Comparison of ENCODE assay signal across 7 mouse cellular contexts in genomic region chr5:124111742-124112497, GRCm38 (mm10). TPM values are rescaled to one million over a fixed set of nuclear protein-coding genes. Genes with fewer than 3 reads are reported as not detected.
DNase-seq lines count a peak whose midpoint lies in the region; ATAC-seq and TF ChIP-seq lines count a peak whose summit lies in the region.

Ogfod2 (plus strand) TSS chr5:124112297.

- no peaks in the 10 kb centered on the region for H3K27me3 ChIP-seq in embryonic facial prominence, embryonic 10.5 days (replicated peaks; ENCODE audit: low read depth, poor library complexity, severe bottlenecking)
- H3K27me3 ChIP-seq in intestine, postnatal 0 days (replicated peaks; ENCODE audit: control insufficient read depth, insufficient read depth, low read length): no peaks in the 10 kb centered on the region
- H3K27me3 ChIP-seq in midbrain, embryonic 12.5 days: no peaks in the 10 kb centered on the region
- no peaks in the 10 kb centered on the region for H3K27me3 ChIP-seq in small intestine, adult 2 months (ENCODE audit: control insufficient read depth, insufficient read depth, low read length)

- H3K27ac ChIP-seq in embryonic facial prominence, embryonic 10.5 days (replicated peaks): peak within 1 kb of the TSS; percentile 92
- H3K27ac ChIP-seq in intestine, postnatal 0 days (ENCODE audit: low read depth, low read length): peak within 1 kb of the TSS; percentile 83
- H3K27ac ChIP-seq in midbrain, embryonic 12.5 days (replicated peaks): peak within 1 kb of the TSS; percentile 85
- peak within 1 kb of the TSS; percentile 97 for H3K27ac ChIP-seq in small intestine, adult 2 months (ENCODE audit: insufficient read depth, low read depth, low read length)

- H3K4me2 ChIP-seq in intestine, postnatal 0 days (replicated peaks; ENCODE audit: low read depth): peak within 1 kb of the TSS; percentile 91
- peak within 1 kb of the TSS; percentile 93 for H3K4me2 ChIP-seq in midbrain, embryonic 12.5 days (replicated peaks)

- intact Hi-C loops in left cerebral cortex, postnatal 4 days (cut with DNase I): no loop called here

- peak; percentile 98 for ATAC-seq in intestine, postnatal 0 days
- ATAC-seq in midbrain, embryonic 12.5 days (ENCODE audit: low FRiP score, low read depth): peak; percentile 95

- H3K9ac ChIP-seq in intestine, postnatal 0 days (ENCODE audit: low read depth, low read length): peak within 1 kb of the TSS; percentile 61
- H3K9ac ChIP-seq in midbrain, embryonic 12.5 days (replicated peaks): peak within 1 kb of the TSS; percentile 73

- peaks cover 9% of the 10 kb centered on the region for H3K36me3 ChIP-seq in embryonic facial prominence, embryonic 10.5 days (replicated peaks)
- H3K36me3 ChIP-seq in intestine, postnatal 0 days (ENCODE audit: control insufficient read depth, insufficient read depth): peaks cover 9% of the 10 kb centered on the region; the same call in 1 of the 2 replicates
- 0 out of 2 replicates have a peak, but pooled peaks cover 7% of the 10 kb centered on the region for H3K36me3 ChIP-seq in midbrain, embryonic 12.5 days
- peaks cover 1% of the 10 kb centered on the region; the same call in 1 of the 2 replicates for H3K36me3 ChIP-seq in small intestine, adult 2 months (ENCODE audit: control insufficient read depth, insufficient read depth, low read length)

- TF ChIP-seq POLR2A in small intestine, adult 2 months (IDR thresholded peaks at IDR 0.05; ENCODE audit: low read depth, low read length): peak; percentile 58

- 2% methylated on average over 66 of the region's 66 CpGs for WGBS in embryonic facial prominence, embryonic 10.5 days
- WGBS in intestine, postnatal 0 days: under 1% methylated on average over 66 of the region's 66 CpGs
- 2% methylated on average over 66 of the region's 66 CpGs for WGBS in midbrain, embryonic 12.5 days
- under 1% methylated on average over 66 of the region's 66 CpGs for WGBS in small intestine, adult 2 months

- peak; percentile 75 for TF ChIP-seq CTCF in intestine, postnatal 0 days (IDR thresholded peaks at IDR 0.05; ENCODE audit: low read depth)
- peak; percentile 19; the same call in 1 of the 2 replicates for TF ChIP-seq CTCF in small intestine, adult 2 months (IDR thresholded peaks at IDR 0.05; ENCODE audit: extremely low read depth, insufficient read length, insufficient replicate concordance, low read depth, low read length)

- DNase-seq in adrenal gland, postnatal 10 days: peak; percentile 96
- peak; percentile 98 for DNase-seq in embryonic facial prominence, embryonic 10.5 days (ENCODE audit: low spot score)
- peak; percentile 77 for DNase-seq in gonadal fat pad, adult 2 months (ENCODE audit: low read depth)
- DNase-seq in left cerebral cortex, postnatal 4 days: peak; percentile 96

- H3K9me3 ChIP-seq in embryonic facial prominence, embryonic 10.5 days: no peaks in the 10 kb centered on the region
- H3K9me3 ChIP-seq in intestine, postnatal 0 days (ENCODE audit: control insufficient read depth): no peaks in the 10 kb centered on the region
- no peaks in the 10 kb centered on the region for H3K9me3 ChIP-seq in midbrain, embryonic 12.5 days

- H3K4me3 ChIP-seq in embryonic facial prominence, embryonic 10.5 days: peak within 1 kb of the TSS; percentile 94
- H3K4me3 ChIP-seq in intestine, postnatal 0 days (ENCODE audit: low read depth, low read length): peak within 1 kb of the TSS; percentile 79
- H3K4me3 ChIP-seq in midbrain, embryonic 12.5 days: peak within 1 kb of the TSS; percentile 92
- H3K4me3 ChIP-seq in small intestine, adult 2 months (ENCODE audit: low read depth, low read length): peak within 1 kb of the TSS; percentile 86

- H3K4me1 ChIP-seq in embryonic facial prominence, embryonic 10.5 days: peaks cover 39% of the 10 kb centered on the region
- peaks cover 6% of the 10 kb centered on the region; the same call in 1 of the 2 replicates for H3K4me1 ChIP-seq in intestine, postnatal 0 days (replicated peaks; ENCODE audit: control insufficient read depth, insufficient read depth, low read length)
- peaks cover 26% of the 10 kb centered on the region for H3K4me1 ChIP-seq in midbrain, embryonic 12.5 days
- H3K4me1 ChIP-seq in small intestine, adult 2 months (ENCODE audit: control insufficient read depth, insufficient read depth, insufficient read length, low read length): peaks cover 18% of the 10 kb centered on the region

RNA-seq across cellular contexts. Expression of gene Ogfod2, which starts in this region (rescaled TPM):
- 10 to 100 TPM; 31.1 to 36.6 TPM for total RNA-seq in adrenal gland, postnatal 10 days (2021)
- 16.0 and 16.3 TPM in 2 replicates for polyA plus RNA-seq in embryonic facial prominence, embryonic 10.5 days (2016; fragmentation: Nextera tagmentation; extraction: Ambion mirVana)
- 56.9 and 71.1 TPM in 2 replicates for polyA plus RNA-seq in gonadal fat pad, adult 2 months (2012; rRNA removed)
- 21.3 and 25.0 TPM in 2 replicates for polyA plus RNA-seq in intestine, postnatal 0 days (2015; fragmentation: Nextera tagmentation; extraction: Ambion mirVana)
- total RNA-seq in left cerebral cortex, postnatal 4 days (2021): 10 to 100 TPM; 32.5 to 34.1 TPM
- 15.9 and 23.3 TPM in 2 replicates for polyA plus RNA-seq in midbrain, embryonic 12.5 days (2016; fragmentation: Nextera tagmentation; extraction: Ambion mirVana)
- 44.0 and 48.7 TPM in 2 replicates for polyA plus RNA-seq in small intestine, adult 2 months (2012; rRNA removed)

Comparison
In these comparisons a context has a peak if more than half of its experiments do, and no peak if none do; other contexts are left out.
1. Peak in every context shown above with its lines: DNase-seq, ATAC-seq, H3K4me3 ChIP-seq and H3K27ac ChIP-seq.